Mouse (Mus musculus) lung, adult 2 months (tissue): Measurements from ENCODE around the gene Alox5. TPM values are rescaled to one million over a fixed set of nuclear protein-coding genes. Genes with fewer than 3 reads are reported as not detected.
"Not testable (repeated sequence)": the region's sequence is repeated elsewhere in the genome, so short reads cannot be mapped to it uniquely, and the experiment has no call there.

Experiments
- DNase-seq: peaks from one replicate; pipeline ENCODE4 v3.0.0; 2022
- H3K4me1 ChIP-seq: fragments of 200-500 bp; 2 replicates; pipeline ENCODE4 v1.6.1; 2011; ENCODE audit warnings: low read length; ENCODE audit not compliant: control insufficient read depth, insufficient read depth
- H3K4me3 ChIP-seq: fragments of 200-500 bp; replicated peaks from 2 replicates; pipeline ENCODE3; 2011; ENCODE audit warnings: low read depth, mild to moderate bottlenecking, control low read depth, low read length; ENCODE audit errors: extremely low read depth
- CTCF ChIP-seq: fragments of 200-500 bp; IDR thresholded peaks from 2 replicates; pipeline ENCODE4 v1.5.1; 2011; ENCODE audit warnings: mild to moderate bottlenecking, low read length, control low read depth; ENCODE audit not compliant: insufficient read depth
- POLR2A ChIP-seq: fragments of 200-500 bp; IDR thresholded peaks from 2 replicates; pipeline ENCODE4 v1.6.1; 2011; ENCODE audit warnings: low read depth, mild to moderate bottlenecking, control low read depth, low read length, borderline replicate concordance; ENCODE audit errors: extremely low read depth
- WGBS: fragments of 180-500 bp; shearing (Covaris S2); methylation state at CpG from one replicate; pipeline ENCODE4 v1.1.7; 2018; 5-methylcytosine and 5-hydroxymethylcytosine counted together
- polyA plus RNA-seq: library from polyadenylated mRNA; depleted of rRNA; stranded (reverse); fragments of >200 nt; gene quantifications from 2 replicates; pipeline ENCODE4 v1.2.3, GENCODE M21; 2012; rRNA removed

Gene Alox5
- 8.6 and 9.1 TPM in 2 replicates for polyA plus RNA-seq

DNA sequence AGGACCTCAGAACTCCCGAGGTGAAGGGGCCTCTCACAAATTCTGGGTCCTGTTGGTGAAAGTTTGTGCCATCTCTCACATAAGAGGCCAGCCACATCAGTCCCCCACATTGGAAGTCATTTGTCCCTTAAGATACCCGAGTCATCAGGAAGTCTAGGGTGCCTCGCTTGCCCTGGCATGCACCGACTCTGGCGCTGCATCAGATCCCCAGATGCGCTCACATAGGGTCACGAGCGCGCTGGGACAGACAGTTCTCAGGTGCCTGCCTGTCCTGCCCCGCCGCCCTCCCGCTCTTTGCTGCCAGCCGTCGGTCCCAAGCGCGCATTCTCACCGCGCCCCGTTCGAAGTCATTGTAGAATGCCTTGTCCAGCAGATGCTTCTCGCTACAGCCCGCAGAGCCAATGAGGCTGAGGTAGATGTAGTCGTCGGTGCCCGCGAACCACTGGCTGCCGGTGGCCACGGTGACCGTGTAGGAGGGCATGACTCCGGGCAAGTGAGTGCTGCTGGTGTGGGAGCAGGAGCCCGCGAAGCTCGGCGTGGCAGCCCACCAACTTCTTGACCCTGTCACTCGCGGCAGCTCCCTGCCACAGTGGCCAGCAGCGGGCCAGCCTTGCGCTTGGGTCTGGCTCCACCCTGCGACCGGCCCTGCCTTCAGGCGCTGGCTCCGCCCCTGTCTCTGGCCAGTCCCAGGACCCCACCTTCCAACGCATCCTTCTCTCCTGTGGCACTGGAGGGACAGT, at the start of gene Alox5:
Gene Alox5 (minus strand): TSS at position 635 of the 740 bp plus-strand sequence.
- Histone ChIP-seq H3K4me3 (peak within 1 kb of the TSS; percentile 52), H3K4me1 (no peaks in the 10 kb centered on the region)
- WGBS: 4% methylated on average over 43 of the region's 43 CpGs
- TF ChIP-seq CTCF (no peak), POLR2A (peak; percentile 43; the same call in 1 of the 2 replicates)
- DNase-seq: no peak

DNA sequence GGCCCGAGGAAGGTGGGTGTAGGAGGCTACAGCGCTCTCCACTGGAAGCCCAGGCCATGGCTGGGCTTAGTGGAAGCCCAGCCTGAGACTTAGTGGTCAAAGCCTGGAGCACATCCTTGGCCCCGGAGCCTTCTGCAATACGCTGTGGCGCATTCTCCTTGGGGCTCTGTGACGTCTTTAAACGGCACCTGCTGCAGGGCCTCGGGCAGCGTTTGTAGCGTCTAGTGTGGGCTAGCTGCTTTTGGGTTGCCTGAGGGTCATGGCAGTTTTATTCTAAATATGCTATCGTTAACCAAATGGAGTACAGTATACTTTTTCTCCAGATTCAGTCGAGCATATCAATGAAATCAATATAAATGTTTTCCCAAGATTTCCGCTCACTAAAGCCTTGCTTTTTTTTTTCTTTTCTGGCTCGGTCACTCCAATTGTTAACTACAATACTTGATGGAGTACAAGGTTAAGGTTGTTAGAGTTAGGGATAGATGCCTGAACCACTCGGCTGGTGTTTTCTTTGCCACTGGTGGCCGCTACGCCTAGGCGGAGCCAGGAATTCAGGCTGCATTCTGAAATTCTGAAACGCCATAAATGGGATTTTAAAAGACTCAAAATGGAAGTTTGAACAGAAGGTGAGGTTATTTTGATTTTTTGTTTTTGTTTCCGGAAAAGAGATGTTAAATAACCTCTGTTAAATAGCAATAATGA, 45.5 kb upstream of the Alox5 start, which contains the start of gene Olfr212:
Gene Olfr212 (plus strand): TSS at position 215 of the 702 bp plus-strand sequence.
- not testable (repeated sequence) for H3K4me3 ChIP-seq, H3K4me1 ChIP-seq, DNase-seq
- WGBS: 89% methylated on average over 20 of the region's 20 CpGs

DNA sequence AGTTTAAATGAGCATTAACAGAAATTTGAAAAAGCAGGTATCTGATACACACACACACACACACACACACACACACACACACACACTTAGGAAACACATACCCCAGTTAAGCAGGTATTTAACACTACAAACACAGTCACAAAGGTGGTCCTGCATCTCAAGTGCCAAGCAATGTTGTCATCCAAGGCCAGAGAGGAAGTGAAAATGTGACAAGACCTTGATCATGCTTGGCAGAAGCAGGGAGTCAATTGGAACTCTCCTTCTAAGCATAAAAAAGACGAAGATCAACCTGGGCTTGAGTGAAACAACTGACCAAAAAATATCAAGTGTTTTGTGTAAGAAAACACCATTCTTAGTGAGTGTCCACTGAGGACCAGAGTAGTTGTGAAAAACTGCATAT, 35.0 kb upstream of the Alox5 start:
- Histone ChIP-seq H3K4me3 (no peak overlapping the region), H3K4me1 (no peaks in the 10 kb centered on the region)
- TF ChIP-seq CTCF: no peak
- no peak for TF ChIP-seq POLR2A
- DNase-seq: no peak
- WGBS: 67% methylated on average over 1 of the region's 1 CpGs

DNA sequence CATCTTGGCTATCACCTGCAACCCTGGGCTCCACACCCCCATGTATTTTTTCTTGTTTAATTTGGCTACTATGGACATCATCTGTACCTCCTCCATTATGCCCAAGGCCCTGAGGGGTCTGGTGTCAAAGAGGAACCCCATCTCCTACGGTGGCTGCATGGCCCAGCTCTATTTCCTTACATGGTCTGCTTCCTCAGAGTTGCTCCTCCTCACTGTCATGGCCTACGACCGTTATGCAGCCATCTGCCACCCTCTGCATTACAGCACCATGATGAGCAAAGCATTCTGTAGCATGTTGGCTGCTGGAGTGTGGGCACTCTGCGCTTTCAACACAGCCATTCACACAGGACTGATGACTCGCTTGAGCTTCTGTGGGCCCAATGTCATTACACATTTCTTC, 32.8 kb upstream of the Alox5 start:
- TF ChIP-seq CTCF (no peak), POLR2A (no peak)
- WGBS: 80% methylated on average over 5 of the region's 5 CpGs
- H3K4me1 ChIP-seq: no peaks in the 10 kb centered on the region
- H3K4me3 ChIP-seq: no peak overlapping the region
- no peak for DNase-seq

DNA sequence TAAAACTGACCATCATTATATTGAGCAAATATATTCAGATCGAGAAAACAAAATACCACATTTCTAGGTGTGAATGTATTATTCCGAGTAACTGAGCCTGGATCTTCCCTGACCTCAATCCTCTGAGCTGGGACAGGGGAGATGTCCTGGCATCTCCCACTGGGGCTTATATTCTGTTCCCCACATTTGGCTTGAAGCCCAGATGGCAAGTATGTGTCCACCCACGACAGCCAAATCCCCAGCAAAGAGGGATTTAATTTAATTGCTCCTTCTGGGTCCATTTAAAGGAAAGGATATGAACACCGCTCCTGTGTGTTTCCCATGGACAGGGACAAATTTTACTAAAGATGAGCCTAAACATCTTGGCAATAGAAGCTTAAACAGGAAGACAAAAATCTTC, 27.8 kb upstream of the Alox5 start, which contains the start of gene Olfr211:
Gene Olfr211 (plus strand): TSS at position 301 of the 400 bp plus-strand sequence.
- no peak for TF ChIP-seq CTCF
- TF ChIP-seq POLR2A: no peak
- DNase-seq: no peak
- 74% methylated on average over 4 of the region's 4 CpGs for WGBS
- Histone ChIP-seq H3K4me1 (no peaks in the 10 kb centered on the region), H3K4me3 (no peak within 1 kb of the TSS)

DNA sequence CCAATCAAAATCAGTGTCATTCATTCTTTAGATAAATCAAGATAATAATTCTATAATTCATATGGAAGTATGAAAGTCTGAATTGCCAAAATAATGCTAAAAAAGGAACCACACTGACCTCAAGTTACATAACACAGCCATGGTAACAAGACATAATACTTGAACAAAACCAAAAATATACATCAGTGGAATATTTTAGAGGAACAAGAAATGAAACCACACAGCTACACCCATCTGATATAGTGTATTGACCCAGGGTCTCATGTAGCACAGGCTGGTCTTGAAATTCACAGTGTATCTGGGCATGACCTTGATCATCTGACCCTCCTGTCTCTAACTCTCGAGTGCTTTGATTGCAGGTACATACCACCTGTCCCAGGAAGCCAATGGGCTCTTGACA, 25.9 kb upstream of the Alox5 start:
- WGBS: 43% methylated on average over 1 of the region's 1 CpGs
- TF ChIP-seq POLR2A: no peak
- no peak for TF ChIP-seq CTCF

DNA sequence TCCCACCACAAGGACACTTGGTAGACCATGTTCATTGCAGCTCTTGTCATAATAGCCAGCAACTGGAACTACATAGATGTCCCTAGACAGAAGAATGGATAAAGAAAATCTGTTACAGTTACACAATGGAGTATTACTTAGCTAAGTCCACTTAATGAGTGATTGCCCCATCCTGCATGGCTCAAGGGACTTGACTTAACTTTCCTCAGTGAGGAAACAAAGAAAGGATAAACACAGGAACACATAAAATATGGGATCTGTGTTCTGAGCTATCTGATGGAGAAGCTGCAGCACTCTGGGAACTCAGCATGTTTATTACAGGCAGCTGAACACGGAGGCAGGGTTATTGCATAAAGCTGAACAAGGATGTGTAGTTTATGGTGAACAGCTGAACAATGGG, 24.1 kb upstream of the Alox5 start:
- no peak for TF ChIP-seq CTCF
- no peak for TF ChIP-seq POLR2A
- no peak for DNase-seq
- WGBS: 48% methylated on average over 1 of the region's 1 CpGs
- H3K4me3 ChIP-seq: no peak overlapping the region
- H3K4me1 ChIP-seq: no peaks in the 10 kb centered on the region

More for the DNA sequence above, 25.9 kb upstream of the Alox5 start:
- H3K4me1 ChIP-seq: no peaks in the 10 kb centered on the region
- H3K4me3 ChIP-seq: no peak overlapping the region
- DNase-seq: no peak

DNA sequence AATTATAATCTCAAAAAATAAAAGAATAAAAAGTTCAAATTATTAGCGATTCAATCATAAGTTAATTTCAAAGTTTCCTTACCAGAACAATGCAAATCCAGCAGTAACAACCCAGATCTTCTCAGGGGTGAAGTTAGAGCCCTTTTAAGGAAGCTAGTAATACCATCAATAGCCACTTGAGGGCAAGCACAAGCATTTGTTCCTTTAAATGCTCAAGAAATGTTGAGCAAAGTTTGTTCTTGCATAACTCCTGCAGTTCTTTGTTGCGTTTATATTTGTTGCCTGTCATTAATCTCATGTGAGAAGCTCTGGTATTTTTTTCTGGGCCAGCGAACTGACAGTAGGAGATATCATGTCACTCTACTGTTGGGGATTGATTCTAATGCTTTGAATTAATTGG, 7.1 kb upstream of the Alox5 start:
- 17% methylated on average over 3 of the region's 3 CpGs for WGBS
- Histone ChIP-seq H3K4me3 (no peak overlapping the region), H3K4me1 (no peaks in the 10 kb centered on the region)
- TF ChIP-seq POLR2A (no peak), CTCF (no peak)
- no peak for DNase-seq

DNA sequence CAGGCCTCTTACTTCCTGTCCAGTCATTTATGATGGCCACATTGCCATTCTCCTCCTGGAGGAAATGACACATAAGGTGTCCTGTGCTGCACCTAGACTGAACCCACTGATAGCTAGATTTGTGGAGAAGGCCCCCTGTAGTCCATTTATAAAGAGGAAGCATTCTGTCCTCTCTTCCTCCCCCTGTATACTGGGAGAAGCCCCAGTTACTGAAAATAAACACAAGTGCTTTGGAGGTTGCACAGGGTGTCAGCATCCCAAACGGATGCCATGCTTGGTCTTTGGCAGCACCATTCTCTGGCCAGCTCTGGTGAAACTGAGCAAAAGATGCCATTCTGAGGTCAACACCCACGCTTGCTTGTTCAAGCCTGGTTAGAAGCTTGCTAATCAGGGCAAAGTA, 1.7 kb downstream of the Alox5 start:
- H3K4me1 ChIP-seq: no peaks in the 10 kb centered on the region
- H3K4me3 ChIP-seq: no peak overlapping the region
- TF ChIP-seq CTCF: no peak
- TF ChIP-seq POLR2A: no peak
- 47% methylated on average over 2 of the region's 2 CpGs for WGBS
- no peak for DNase-seq

DNA sequence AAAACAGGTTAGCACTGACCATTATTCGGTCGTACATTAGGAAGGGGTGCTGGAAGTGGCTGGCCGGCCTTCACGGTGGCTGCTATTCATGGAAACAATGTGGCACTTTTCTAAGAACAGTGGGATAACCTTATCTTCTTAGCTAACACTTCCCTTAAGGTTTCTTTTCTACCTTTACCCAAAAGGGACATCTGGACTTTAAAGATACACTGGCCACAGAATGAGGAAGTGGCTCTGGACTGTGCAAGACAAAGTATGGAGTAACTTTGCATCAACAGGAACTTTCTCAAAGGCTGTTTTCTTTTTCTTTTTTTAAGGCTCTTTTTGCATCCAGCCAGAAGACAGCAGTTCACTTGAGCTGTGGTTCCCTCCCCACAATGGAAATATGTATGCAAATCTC, 2.2 kb downstream of the Alox5 start:
- DNase-seq: no peak
- H3K4me1 ChIP-seq: no peaks in the 10 kb centered on the region
- TF ChIP-seq CTCF (no peak), POLR2A (no peak)
- no peak overlapping the region for H3K4me3 ChIP-seq
- WGBS: 52% methylated on average over 4 of the region's 4 CpGs
